Mouse (Mus musculus) stomach, embryonic 16.5 days (tissue): ENCODE measurements at regions not wholly inside any gene's neighbourhood (a gene's known extent, or its start where the extent isn't known, plus 50 kb on each side); places are given as distances from the start of the nearest gene placed in this dataset.

Experiments used
- ATAC-seq: fragments of 200-750 bp; cut with Nextera tagmentation; 2 replicates; pipeline ENCODE4 v1.8.0; 2017; ENCODE audit warnings: moderate number of reproducible peaks, moderate TSS enrichment; ENCODE audit not compliant: insufficient read depth, low FRiP score
- H3K27ac ChIP-seq: fragments of 300-500 bp; sonication (generic); 2 replicates; pipeline ENCODE4 v1.5.1; 2014; ENCODE audit warnings: low read length
- H3K27me3 ChIP-seq: fragments of 300-500 bp; sonication (generic); 2 replicates; pipeline ENCODE4 v1.6.1; 2014; ENCODE audit warnings: low read length, control low read depth, mixed read lengths; ENCODE audit not compliant: control insufficient read depth, insufficient read depth
- H3K36me3 ChIP-seq: fragments of 300-500 bp; sonication (generic); 2 replicates; pipeline ENCODE4 v1.6.1; 2014; ENCODE audit warnings: low read length; ENCODE audit not compliant: control insufficient read depth, insufficient read depth
- H3K4me1 ChIP-seq: fragments of 300-500 bp; sonication (generic); 2 replicates; pipeline ENCODE4 v1.6.1; 2014; ENCODE audit warnings: low read length, control low read depth, mixed read lengths; ENCODE audit not compliant: control insufficient read depth, insufficient read depth
- H3K4me2 ChIP-seq: fragments of 300-500 bp; sonication (generic); 2 replicates; pipeline ENCODE4 v1.6.1; 2014; ENCODE audit warnings: low read depth, low read length, mixed read lengths
- H3K4me3 ChIP-seq: fragments of 300-500 bp; sonication (generic); replicated peaks from 2 replicates; pipeline ENCODE4 v1.5.1; 2014; ENCODE audit warnings: mild to moderate bottlenecking, low read length
- H3K9ac ChIP-seq: fragments of 300-500 bp; sonication (generic); 2 replicates; pipeline ENCODE4 v1.6.1; 2014; ENCODE audit warnings: low read length
- H3K9me3 ChIP-seq: fragments of 300-500 bp; sonication (generic); replicated peaks from 2 replicates; pipeline ENCODE4 v1.6.1; 2016; ENCODE audit warnings: low read length, control low read depth; ENCODE audit not compliant: control insufficient read depth
- WGBS: fragments of 180-500 bp; shearing (Covaris S2); extraction: QIAGEN DNeasy Blood & Tissue Kit; methylation state at CpG from one replicate; pipeline ENCODE4 v1.1.7; 2014; 5-methylcytosine and 5-hydroxymethylcytosine counted together

DNA sequence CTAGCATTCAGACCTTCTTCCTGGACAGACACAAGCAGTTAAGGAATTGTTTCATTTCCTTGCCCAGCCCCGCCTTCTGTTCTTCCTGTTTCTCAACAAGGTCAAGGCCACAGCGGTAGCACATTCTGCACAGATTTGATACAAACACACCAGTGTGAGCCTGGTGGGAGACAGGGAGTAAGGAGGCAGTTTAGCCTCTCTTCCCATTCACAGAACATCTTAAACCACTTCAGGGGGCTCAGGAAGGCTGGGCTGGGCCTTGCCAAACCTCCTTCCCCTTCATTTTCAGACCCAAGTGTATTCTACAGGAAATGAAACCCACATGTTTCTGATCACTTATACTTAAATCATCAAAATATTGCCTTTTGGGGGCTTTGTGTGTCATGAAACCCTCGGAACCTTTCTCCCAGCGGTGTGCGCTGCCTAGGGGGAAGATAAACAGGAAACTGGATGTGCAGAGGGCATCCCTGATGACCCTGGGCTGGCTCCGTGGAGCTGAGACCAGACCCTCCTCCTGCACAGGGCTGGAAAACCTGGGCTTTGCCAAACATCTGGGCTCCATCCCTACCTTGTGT lies 313.3 kb downstream of the Tshz3 start:
- peaks cover 9% of the 10 kb centered on the region; the same call in 1 of the 2 replicates for H3K4me1 ChIP-seq
- WGBS, result 44% methylated on average over 6 of the region's 6 CpGs
- no peaks in the 10 kb centered on the region for H3K36me3 ChIP-seq
- H3K9me3 ChIP-seq, result no peaks in the 10 kb centered on the region
- no peak overlapping the region for H3K9ac ChIP-seq
- H3K4me2 ChIP-seq, result no peak overlapping the region
- no peaks in the 10 kb centered on the region for H3K27me3 ChIP-seq
- H3K4me3 ChIP-seq, result no peak overlapping the region
- no peak for ATAC-seq
- H3K27ac ChIP-seq, result peak overlapping the region; percentile 37

DNA sequence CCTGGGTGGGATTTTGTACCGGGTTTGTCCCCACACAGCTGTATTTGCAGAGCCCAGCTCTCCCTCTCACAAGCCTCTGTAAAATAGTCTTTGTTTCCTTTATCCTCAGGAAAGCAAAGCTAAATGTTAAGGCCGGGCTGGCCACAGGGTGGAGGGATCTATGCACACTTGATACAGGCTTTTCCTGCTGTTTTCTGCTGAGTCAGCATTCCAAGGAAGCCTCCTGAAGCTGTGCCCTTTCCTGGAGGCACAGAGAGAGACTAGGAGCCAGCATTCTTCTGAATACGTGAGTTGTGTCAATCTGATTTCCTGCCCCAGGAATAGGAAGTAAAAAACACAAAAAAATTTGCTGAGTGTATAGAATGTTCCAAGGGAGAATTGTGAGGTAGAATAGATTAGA lies 322.2 kb downstream of the Tshz3 start:
- Histone ChIP-seq H3K9me3 (no peaks in the 10 kb centered on the region), H3K27me3 (no peaks in the 10 kb centered on the region), H3K36me3 (no peaks in the 10 kb centered on the region), H3K27ac (no peak overlapping the region), H3K4me3 (no peak overlapping the region), H3K9ac (no peak overlapping the region), H3K4me2 (no peak overlapping the region), H3K4me1 (no peaks in the 10 kb centered on the region)
- no peak for ATAC-seq
- WGBS, result 23% methylated on average over 3 of the region's 3 CpGs

DNA sequence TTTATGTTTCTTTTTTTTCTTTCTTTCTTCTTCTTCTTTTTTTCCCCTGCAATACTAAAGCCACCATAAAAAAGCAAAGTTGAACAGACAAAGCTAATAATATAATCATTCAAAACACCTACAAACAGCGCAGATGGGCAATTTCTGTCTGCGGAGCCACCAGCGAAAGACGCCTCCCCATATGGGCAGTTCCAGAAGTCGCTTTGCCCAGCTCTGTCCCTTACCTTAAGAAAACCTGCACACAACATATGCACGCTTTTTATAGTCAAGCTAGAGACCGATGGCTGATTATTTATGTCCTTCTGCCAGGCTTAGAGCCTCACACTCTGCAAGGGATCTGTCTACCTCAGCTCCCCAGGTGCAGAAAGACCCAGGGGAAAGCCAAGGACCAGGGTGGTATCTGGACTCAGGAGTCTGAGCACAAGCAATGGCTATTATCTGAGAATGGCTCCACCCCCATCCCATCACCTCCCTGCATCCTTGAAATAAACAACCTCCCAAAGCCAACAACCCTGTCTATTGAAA lies 326.6 kb downstream of the Tshz3 start:
- H3K36me3 ChIP-seq, result no peaks in the 10 kb centered on the region
- 79% methylated on average over 7 of the region's 7 CpGs for WGBS
- H3K27me3 ChIP-seq, result no peaks in the 10 kb centered on the region
- H3K4me2 ChIP-seq, result no peak overlapping the region
- H3K4me3 ChIP-seq, result no peak overlapping the region
- H3K9ac ChIP-seq, result no peak overlapping the region
- no peaks in the 10 kb centered on the region for H3K9me3 ChIP-seq
- H3K27ac ChIP-seq, result no peak overlapping the region
- H3K4me1 ChIP-seq, result no peaks in the 10 kb centered on the region
- no peak for ATAC-seq

DNA sequence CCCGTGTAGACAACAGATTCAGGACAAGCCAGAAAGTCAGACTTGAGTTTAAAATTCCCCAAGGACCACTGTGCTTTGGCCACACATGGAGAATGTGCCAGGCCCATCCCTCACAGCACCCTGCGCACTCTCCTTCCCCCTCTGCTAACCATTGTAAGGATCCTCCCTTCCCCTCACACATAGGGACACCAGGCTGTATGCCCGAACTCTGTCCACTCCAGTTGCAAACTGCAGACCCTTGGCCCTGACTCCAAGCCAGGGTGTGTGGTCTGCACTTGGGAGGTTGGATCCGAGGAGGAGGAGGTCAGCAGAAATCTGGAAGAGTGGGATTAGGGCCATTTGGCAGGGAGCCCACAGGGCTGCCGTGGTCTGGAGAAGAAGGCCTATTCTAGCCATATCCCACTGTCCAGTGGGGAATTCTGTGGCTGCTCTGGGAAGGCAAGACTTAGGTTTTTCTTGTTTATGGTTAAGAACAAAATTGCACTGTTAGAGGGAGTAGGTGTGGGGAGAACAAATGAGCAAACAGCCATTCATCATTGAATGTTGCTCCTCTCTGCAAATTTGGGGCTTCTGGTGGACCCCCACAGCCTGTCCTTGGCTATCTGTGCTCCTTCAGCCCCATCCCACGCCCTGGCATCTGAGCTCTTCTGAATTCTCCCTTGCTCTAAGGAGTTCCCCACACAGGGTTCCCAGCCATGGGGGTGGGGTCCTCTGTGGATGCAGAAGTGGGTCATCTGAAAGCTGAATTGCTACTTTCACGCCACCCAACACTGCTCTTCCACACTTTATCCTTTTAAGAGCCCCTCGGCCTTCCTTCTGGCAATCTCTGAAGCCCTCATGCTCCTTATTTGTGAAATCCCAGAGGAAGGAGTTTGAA lies 366.9 kb downstream of the Tshz3 start:
- H3K36me3 ChIP-seq, result no peaks in the 10 kb centered on the region
- no peak overlapping the region for H3K9ac ChIP-seq
- peak; percentile 73 for ATAC-seq
- H3K4me1 ChIP-seq, result no peaks in the 10 kb centered on the region
- H3K4me2 ChIP-seq, result no peak overlapping the region
- H3K4me3 ChIP-seq, result no peak overlapping the region
- no peaks in the 10 kb centered on the region for H3K27me3 ChIP-seq
- 69% methylated on average over 8 of the region's 8 CpGs for WGBS
- H3K9me3 ChIP-seq, result no peaks in the 10 kb centered on the region
- no peak overlapping the region for H3K27ac ChIP-seq

DNA sequence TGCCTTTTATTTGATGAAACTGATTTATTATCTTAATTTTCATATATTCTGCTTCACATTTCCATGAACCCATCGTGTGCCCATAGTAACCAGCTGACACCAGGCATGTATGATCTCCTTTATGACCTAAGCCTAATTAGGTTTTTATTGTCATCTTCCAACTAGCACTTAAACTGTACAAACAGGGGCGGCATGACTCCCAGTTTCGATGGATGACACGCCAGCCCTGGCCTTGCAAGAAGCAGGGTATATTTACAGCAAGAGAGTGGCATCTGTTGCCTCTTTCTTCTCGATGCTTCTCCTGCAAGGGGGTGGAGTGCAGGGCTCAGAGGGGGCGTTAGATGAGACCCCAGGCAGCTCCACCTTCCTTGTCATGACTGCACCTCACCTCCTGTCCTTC lies 379.8 kb downstream of the Tshz3 start:
- Histone ChIP-seq H3K9ac (no peak overlapping the region), H3K36me3 (no peaks in the 10 kb centered on the region), H3K4me1 (no peaks in the 10 kb centered on the region), H3K27me3 (no peaks in the 10 kb centered on the region), H3K27ac (no peak overlapping the region), H3K4me3 (no peak overlapping the region), H3K9me3 (no peaks in the 10 kb centered on the region), H3K4me2 (no peak overlapping the region)
- WGBS, result 59% methylated on average over 6 of the region's 6 CpGs
- no peak for ATAC-seq

DNA sequence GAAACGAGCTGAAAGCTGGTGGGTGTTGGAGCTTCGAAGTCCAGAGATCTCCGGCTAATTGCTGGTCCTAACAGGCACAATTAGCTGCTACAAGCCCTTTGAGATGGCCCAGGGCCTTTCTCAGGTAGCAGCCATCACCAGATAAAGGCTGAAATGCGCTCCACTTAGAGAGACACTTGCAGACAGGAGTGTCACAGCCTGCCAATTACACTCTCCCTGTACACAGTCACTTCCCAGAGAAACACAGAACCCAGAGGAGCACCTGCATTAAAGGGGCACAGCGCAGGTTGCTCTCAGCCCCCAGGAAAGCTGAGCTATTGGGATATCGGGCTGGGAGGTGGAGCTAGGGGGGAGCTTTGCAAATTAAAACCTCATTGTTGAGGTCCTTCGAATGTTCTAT lies 380.2 kb downstream of the Tshz3 start:
- Histone ChIP-seq H3K9ac (no peak overlapping the region), H3K4me3 (no peak overlapping the region), H3K27ac (no peak overlapping the region), H3K4me2 (no peak overlapping the region), H3K4me1 (no peaks in the 10 kb centered on the region), H3K36me3 (no peaks in the 10 kb centered on the region), H3K27me3 (no peaks in the 10 kb centered on the region), H3K9me3 (no peaks in the 10 kb centered on the region)
- ATAC-seq, result no peak
- WGBS, result 64% methylated on average over 7 of the region's 7 CpGs

DNA sequence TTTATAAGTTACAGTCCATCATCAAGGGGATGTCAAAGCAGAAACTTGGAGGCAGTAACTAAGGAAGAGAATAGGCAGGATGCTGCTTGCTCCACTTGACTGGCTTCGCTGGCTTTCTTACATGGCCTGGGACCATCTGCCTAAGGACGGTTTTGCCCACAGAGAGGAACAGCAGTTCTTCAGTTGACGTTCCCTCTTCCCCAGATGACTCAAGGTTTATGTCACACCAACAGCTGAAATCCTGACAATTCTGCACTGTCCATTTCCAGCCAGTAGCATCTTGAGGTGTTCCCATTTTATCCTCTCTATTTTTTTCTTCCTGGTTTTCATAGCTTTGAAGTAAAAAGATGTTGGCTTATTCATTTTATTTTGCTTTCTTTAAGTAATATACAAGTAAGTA lies 391.8 kb downstream of the Tshz3 start:
- Histone ChIP-seq H3K9me3 (no peaks in the 10 kb centered on the region), H3K27me3 (no peaks in the 10 kb centered on the region), H3K4me3 (no peak overlapping the region), H3K27ac (no peak overlapping the region), H3K4me2 (no peak overlapping the region), H3K4me1 (no peaks in the 10 kb centered on the region), H3K36me3 (no peaks in the 10 kb centered on the region), H3K9ac (no peak overlapping the region)
- no peak for ATAC-seq
- WGBS, result 91% methylated on average over 3 of the region's 3 CpGs

DNA sequence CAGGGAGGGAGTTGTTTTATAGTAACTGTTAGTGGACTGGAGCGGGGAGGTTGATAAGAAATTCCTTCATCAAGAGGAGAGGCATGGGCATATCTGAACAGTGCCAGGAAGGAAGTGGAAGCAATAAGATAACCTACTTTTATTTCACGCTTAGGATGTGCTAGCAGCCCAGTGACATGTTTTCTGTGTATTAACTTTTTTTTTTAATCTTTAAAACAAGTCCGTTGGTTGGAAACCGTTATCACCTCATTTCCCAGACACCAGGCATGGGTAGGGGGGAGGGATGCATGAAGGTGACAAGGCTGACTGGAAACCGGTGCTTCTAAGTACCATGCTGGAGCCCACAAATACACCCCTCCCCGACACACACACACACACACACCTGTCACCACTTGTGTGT lies 394.7 kb downstream of the Tshz3 start:
- no peaks in the 10 kb centered on the region for H3K36me3 ChIP-seq
- WGBS, result 73% methylated on average over 6 of the region's 6 CpGs
- ATAC-seq, result no peak
- H3K27ac ChIP-seq, result no peak overlapping the region
- H3K9me3 ChIP-seq, result no peaks in the 10 kb centered on the region
- no peak overlapping the region for H3K4me3 ChIP-seq
- H3K4me1 ChIP-seq, result no peaks in the 10 kb centered on the region
- no peak overlapping the region for H3K4me2 ChIP-seq
- no peaks in the 10 kb centered on the region for H3K27me3 ChIP-seq
- no peak overlapping the region for H3K9ac ChIP-seq

DNA sequence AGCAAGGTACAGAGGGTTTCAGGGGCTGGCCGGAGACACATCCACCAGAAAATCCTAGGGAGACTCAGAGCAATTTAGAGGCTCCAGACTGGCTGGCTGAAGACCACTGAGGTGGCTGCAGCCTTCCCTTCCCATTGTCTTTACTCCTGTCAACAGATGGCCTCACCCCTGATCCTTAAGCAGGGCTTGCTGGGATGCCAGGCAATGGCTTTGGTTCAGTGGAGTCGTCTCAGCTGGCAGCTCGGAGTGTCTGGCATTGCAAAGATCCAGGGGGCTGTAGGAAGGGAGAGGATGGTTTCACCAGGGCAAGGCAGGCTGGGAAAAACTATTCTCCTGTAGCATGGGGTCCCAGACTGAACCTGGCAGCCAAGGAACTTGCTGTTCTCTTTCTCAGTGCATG lies 395.8 kb downstream of the Tshz3 start:
- H3K4me1 ChIP-seq, result no peaks in the 10 kb centered on the region
- H3K27ac ChIP-seq, result no peak overlapping the region
- no peaks in the 10 kb centered on the region for H3K27me3 ChIP-seq
- no peaks in the 10 kb centered on the region for H3K36me3 ChIP-seq
- H3K9ac ChIP-seq, result no peak overlapping the region
- no peak overlapping the region for H3K4me2 ChIP-seq
- WGBS, result 76% methylated on average over 3 of the region's 3 CpGs
- no peak for ATAC-seq
- H3K4me3 ChIP-seq, result no peak overlapping the region
- H3K9me3 ChIP-seq, result no peaks in the 10 kb centered on the region
